In the genomic region with DNA sequence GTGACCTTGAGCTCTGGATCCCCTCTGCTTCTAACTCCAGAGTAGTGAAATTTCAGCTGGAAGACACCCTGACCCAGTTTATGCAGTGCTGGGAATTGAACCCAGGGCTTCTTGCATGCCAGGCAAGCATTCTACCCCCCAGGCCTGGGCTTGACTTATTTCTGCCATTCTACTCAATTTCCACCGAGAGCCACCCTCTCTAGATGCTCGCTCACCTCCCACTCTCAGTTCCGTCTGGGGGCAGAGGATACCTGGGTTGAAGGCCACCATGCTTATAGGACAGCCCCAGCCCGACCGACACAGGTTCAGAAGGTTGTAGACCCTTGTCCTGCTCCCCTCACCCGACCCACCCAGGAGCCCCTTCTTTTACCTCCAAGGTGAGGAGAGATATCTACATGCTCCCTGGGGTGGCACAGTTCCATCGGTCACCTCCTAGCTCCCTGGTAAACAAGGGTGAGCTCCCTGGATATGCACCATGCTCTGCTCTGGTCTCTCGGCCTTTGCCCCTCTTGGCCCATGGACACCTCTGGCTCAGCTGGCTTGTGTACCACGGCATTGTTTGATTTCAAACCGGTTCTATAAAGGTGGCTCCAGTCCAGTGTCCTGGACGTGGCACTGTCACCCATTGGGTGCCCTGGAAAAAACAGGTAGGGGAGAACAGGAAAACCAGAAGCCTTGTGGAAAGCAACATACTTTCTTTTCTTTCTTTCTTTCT, we compare ENCODE assay signal across 8 mouse cellular contexts. TPM values are rescaled to one million over a fixed set of nuclear protein-coding genes. Genes with fewer than 3 reads are reported as not detected.
DNase-seq lines count a peak whose midpoint lies in the region; ATAC-seq and TF ChIP-seq lines count a peak whose summit lies in the region.

No protein-coding gene starts in this region.

- H3K27ac ChIP-seq in layer of hippocampus, adult 2 months, result peak overlapping the region; percentile 89
- H3K27ac ChIP-seq in forebrain, embryonic 11.5 days (ENCODE audit: low read depth, low read length), result peak overlapping the region; percentile 99
- H3K27ac ChIP-seq in kidney, adult 2 months (ENCODE audit: insufficient read depth, low read depth, low read length), result peak overlapping the region; percentile 99
- H3K27ac ChIP-seq in midbrain, embryonic 16.5 days (ENCODE audit: low read length), result peak overlapping the region; percentile 99

- peak overlapping the region; percentile 60; the same call in 1 of the 2 replicates for H3K9ac ChIP-seq in forebrain, embryonic 11.5 days (ENCODE audit: low read length)
- no peak overlapping the region for H3K9ac ChIP-seq in midbrain, embryonic 16.5 days (ENCODE audit: low read depth, low read length)

- no peak overlapping the region for H3K4me2 ChIP-seq in forebrain, embryonic 11.5 days (ENCODE audit: low read depth, low read length, severe bottlenecking)
- no peak overlapping the region for H3K4me2 ChIP-seq in midbrain, embryonic 16.5 days (ENCODE audit: low read length)

- DNase-seq in layer of hippocampus, adult 2 months (ENCODE audit: low spot score in 2 of 2), result no peak
- DNase-seq in layer of hippocampus, adult 9-11 months, result no peak
- no peak for DNase-seq in forebrain, embryonic 11.5 days (ENCODE audit: low spot score)
- DNase-seq in kidney, adult 2 months, result peak; percentile 91
- no peak for DNase-seq in spleen, adult 18-20 months
- DNase-seq in embryo, embryonic 10 days (ENCODE audit: low spot score), result no peak

- TF ChIP-seq POLR2A in kidney, adult 2 months (IDR thresholded peaks at IDR 0.05; ENCODE audit: low read depth, low read length), result no peak

- no peaks in the 10 kb centered on the region for H3K27me3 ChIP-seq in forebrain, embryonic 11.5 days (ENCODE audit: control insufficient read depth, insufficient read depth, low read length)
- H3K27me3 ChIP-seq in kidney, adult 2 months (replicated peaks; ENCODE audit: control insufficient read depth, insufficient read depth, low read length), result no peaks in the 10 kb centered on the region
- H3K27me3 ChIP-seq in midbrain, embryonic 16.5 days (ENCODE audit: control insufficient read depth, insufficient read depth, low read depth, low read length), result no peaks in the 10 kb centered on the region

- 89% methylated on average over 11 of the region's 11 CpGs for WGBS in forebrain, embryonic 11.5 days
- WGBS in kidney, adult 2 months, result 59% methylated on average over 11 of the region's 11 CpGs
- 90% methylated on average over 11 of the region's 11 CpGs for WGBS in midbrain, embryonic 16.5 days

- no peaks in the 10 kb centered on the region for H3K36me3 ChIP-seq in forebrain, embryonic 11.5 days (ENCODE audit: control insufficient read depth, insufficient read depth, low read length)
- H3K36me3 ChIP-seq in kidney, adult 2 months (ENCODE audit: control insufficient read depth, insufficient read depth, low read length), result no peaks in the 10 kb centered on the region
- H3K36me3 ChIP-seq in midbrain, embryonic 16.5 days (ENCODE audit: control insufficient read depth, insufficient read depth, low read length), result no peaks in the 10 kb centered on the region

- peaks cover 35% of the 10 kb centered on the region for H3K4me1 ChIP-seq in forebrain, embryonic 11.5 days (replicated peaks; ENCODE audit: control insufficient read depth, insufficient read depth, low read length)
- peaks cover 44% of the 10 kb centered on the region for H3K4me1 ChIP-seq in kidney, adult 2 months (ENCODE audit: control insufficient read depth, insufficient read depth, low read length)
- H3K4me1 ChIP-seq in midbrain, embryonic 16.5 days (ENCODE audit: control insufficient read depth, insufficient read depth, low read length), result peaks cover 32% of the 10 kb centered on the region

- TF ChIP-seq CTCF in layer of hippocampus, adult 2 months (conservative IDR thresholded peaks at IDR 0.05), result no peak
- no peak for TF ChIP-seq CTCF in kidney, adult 2 months (conservative IDR thresholded peaks at IDR 0.05; ENCODE audit: insufficient read depth, insufficient read length, low read depth, low read length)

- H3K4me3 ChIP-seq in layer of hippocampus, adult 2 months, result no peak overlapping the region
- H3K4me3 ChIP-seq in forebrain, embryonic 11.5 days (ENCODE audit: low read depth, low read length), result no peak overlapping the region
- H3K4me3 ChIP-seq in kidney, adult 2 months (ENCODE audit: insufficient read depth, low read depth, low read length), result peak overlapping the region; percentile 13; the same call in 1 of the 2 replicates
- no peak overlapping the region for H3K4me3 ChIP-seq in midbrain, embryonic 16.5 days (ENCODE audit: low read depth, low read length)

- no peaks in the 10 kb centered on the region for H3K9me3 ChIP-seq in forebrain, embryonic 11.5 days (ENCODE audit: control insufficient read depth, low read length)
- H3K9me3 ChIP-seq in midbrain, embryonic 16.5 days (replicated peaks; ENCODE audit: control insufficient read depth, low read length, poor library complexity, severe bottlenecking), result no peaks in the 10 kb centered on the region

- no peak for ATAC-seq in forebrain, embryonic 11.5 days (replicated peaks; ENCODE audit: low FRiP score)
- ATAC-seq in midbrain, embryonic 16.5 days, result no peak
- ATAC-seq in frontal cortex, adult (ENCODE audit: low TSS enrichment), result no peak

RNA-seq across cellular contexts. Expression of gene Tob1, which starts 49.2 kb away (rescaled TPM):
- 10 to 100 TPM; 36.6 to 39.2 TPM for total RNA-seq in layer of hippocampus, adult 2 months (2021)
- 43.0 and 44.0 TPM in 2 replicates for polyA plus RNA-seq in forebrain, embryonic 11.5 days (2014; fragmentation: Nextera tagmentation; extraction: Ambion mirVana)
- polyA plus RNA-seq in kidney, adult 2 months (2012; rRNA removed), result 45.0 and 54.8 TPM in 2 replicates
- polyA plus RNA-seq in midbrain, embryonic 16.5 days (2015; fragmentation: Nextera tagmentation; extraction: Ambion mirVana), result 28.1 and 28.6 TPM in 2 replicates
